Mouse (Mus musculus): Measurements from ENCODE around the gene Rftn2. TPM values are rescaled to one million over a fixed set of nuclear protein-coding genes. Genes with fewer than 3 reads are reported as not detected.

Rftn2 gene
- total RNA-seq (2014; fragmentation: Nextera tagmentation) (0.73 and 4.4 TPM in 2 replicates), total RNA-seq (2017) (1.9 and 7.0 TPM in 2 replicates)

DNA sequence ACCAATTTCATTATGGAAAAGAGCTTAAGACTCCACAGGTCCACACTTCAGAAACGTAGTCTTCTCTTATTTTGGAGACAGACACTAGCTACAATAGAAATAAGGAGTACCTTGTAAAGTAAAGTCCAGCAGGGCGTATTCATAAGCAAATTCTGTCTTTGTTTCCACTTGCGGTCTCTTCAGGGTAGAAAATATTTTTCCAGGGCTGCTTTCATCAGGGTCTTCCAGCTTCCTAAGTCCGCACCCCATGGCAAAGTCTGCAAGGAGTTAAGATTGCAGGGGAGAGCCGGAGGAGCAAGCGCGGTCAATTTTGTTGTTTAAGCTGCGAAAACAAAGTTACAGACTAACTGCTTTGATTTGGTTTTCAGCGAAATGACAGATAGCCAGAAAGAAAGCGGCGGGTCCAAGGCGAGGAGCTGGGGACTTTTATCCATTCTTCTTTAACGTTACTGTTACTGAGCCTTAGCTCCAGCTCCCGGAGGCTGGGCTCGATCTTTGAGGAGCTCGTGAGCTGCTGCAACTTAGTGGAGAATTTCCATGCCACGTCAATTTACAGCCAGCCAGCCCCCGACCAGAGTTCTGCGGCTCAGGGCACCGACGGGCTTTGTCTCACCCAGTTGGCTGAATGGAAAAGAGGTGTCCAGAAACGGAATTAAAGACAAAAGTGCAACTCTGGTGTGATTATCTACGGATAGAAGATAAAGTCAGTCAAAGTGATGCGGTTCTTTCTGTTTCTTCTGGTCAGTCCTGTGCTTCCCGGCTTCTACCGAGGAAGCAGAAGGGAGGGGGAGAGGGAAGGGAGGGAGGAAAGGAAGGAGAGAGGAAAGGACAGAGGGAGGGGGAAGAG, at the start of gene Rftn2:
Gene Rftn2, minus strand, starts transcription at position 772 of the 847 bp plus-strand sequence.
- peak; percentile 30 for ATAC-seq (replicated peaks; ENCODE audit: poor library complexity, severe bottlenecking)

DNA sequence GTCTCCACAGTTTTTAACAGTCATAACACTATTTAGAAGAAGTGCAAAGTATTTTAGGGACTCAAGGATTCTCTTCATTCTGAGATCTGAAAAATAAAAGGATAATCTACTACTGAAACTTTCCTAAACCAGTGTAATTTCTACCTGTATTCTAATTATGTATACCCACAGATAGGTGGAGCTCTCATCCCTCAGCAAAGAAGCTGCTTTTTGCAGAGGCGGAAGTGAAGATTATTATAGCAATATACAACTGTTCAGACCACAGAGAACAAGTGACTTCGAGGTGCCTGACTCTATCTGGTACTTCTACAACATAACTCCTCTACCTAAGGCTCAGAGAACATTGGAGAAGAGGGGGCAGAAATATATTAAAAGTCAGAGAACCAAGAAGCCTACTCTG, 38.9 kb upstream of the Rftn2 start:
- no peak for ATAC-seq (replicated peaks; ENCODE audit: poor library complexity, severe bottlenecking)

DNA sequence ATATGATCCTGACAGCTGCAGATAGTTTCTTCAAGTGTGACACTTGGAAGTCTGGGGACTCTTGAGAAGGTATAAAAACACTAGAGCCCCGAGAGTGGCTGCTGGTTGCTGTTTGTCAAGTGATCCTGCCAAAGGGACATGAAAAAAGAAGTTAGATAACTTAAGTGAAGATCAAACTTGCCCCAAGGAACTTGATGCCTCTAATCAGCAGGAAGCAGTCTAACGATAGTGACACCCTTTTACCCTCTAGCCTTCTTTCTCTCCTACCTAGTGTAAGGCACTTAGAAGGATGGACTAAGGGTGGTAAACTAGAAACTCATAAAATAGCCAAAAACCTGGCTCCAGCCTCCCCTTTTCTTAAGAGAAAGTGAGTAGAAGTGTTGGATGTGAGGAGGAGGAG, 37.8 kb upstream of the Rftn2 start:
- ATAC-seq (replicated peaks; ENCODE audit: poor library complexity, severe bottlenecking) = no peak

DNA sequence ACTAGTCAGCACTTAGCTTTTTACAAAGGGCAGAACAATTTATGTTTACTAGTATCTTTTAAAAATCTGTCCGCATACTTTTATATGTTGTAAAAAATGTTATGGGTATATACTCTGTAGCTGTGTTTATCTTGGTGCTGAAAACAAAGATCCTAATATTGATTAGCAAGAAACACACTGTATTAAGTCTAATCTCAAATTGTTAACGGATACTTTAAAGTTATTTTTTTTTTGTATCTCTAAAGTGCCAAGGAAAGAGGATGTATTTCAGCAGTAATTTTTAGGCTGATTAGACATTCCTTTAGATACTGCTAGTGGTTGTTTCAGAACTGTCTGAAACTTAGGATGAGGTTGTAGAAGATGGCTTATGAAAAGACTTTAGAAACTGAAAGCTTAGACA, 19.8 kb upstream of the Rftn2 start:
- no peak for ATAC-seq (replicated peaks; ENCODE audit: poor library complexity, severe bottlenecking)

DNA sequence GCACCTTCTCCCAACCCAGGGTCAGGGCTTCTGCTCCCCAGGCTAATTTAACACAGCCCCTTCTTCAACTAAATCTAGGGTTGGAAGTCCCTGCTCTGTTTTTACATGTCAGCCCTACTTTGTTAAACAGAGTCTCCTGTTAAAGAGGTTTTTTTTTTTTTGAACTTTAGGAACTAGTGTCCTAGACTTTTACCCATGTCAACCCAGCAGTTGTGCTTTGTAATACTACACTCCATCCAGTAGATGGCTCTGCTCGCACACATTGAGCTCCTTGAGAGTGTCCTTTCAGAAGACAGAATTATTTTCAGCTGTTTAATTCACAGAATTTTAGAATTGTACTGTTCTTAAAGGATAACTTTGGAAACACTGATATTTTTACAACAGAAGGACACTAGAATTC, 12.7 kb upstream of the Rftn2 start:
- ATAC-seq (replicated peaks; ENCODE audit: poor library complexity, severe bottlenecking) = peak; percentile 49

DNA sequence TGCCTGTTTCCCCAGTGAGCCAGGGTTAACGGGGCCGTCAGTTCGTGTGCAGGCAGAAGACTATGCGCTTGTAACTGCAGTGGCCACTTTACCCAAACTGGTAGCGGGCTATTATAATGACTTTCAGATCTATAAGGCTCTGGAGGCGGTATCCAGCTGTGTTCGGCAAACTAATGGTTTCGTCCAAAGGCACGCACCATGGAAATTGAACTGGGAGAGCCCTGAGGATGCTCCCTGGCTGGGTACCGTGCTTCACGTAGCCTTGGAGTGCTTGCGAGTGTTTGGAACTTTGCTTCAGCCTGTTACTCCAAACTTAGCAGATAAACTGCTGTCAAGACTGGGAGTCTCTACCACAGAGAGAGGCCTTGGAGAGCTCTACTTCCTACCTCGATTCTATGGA, 11.9 kb upstream of the Rftn2 start:
- ATAC-seq (replicated peaks; ENCODE audit: poor library complexity, severe bottlenecking) = no peak

DNA sequence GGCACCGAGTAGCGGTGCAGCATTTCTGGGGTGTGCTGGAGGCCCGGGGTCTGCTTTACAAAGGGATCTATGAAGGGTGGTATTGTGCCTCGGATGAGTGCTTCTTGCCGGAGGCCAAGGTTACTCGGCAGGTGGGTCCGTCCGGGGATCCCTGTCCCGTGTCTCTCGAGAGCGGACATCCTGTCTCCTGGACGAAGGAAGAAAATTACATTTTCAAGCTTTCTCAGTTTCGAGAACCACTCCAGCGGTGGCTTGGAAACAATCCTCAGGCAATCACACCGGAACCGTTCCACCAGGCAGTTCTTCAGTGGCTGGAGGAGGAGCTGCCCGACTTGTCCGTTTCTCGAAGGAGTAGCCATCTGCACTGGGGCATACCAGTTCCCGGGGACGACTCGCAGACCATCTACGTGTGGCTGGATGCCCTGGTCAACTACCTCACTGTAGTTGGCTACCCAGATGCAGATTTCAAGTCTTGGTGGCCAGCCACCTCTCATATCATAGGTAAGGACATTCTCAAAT, 11.1 kb upstream of the Rftn2 start:
- ATAC-seq (replicated peaks; ENCODE audit: poor library complexity, severe bottlenecking) = peak; percentile 13

DNA sequence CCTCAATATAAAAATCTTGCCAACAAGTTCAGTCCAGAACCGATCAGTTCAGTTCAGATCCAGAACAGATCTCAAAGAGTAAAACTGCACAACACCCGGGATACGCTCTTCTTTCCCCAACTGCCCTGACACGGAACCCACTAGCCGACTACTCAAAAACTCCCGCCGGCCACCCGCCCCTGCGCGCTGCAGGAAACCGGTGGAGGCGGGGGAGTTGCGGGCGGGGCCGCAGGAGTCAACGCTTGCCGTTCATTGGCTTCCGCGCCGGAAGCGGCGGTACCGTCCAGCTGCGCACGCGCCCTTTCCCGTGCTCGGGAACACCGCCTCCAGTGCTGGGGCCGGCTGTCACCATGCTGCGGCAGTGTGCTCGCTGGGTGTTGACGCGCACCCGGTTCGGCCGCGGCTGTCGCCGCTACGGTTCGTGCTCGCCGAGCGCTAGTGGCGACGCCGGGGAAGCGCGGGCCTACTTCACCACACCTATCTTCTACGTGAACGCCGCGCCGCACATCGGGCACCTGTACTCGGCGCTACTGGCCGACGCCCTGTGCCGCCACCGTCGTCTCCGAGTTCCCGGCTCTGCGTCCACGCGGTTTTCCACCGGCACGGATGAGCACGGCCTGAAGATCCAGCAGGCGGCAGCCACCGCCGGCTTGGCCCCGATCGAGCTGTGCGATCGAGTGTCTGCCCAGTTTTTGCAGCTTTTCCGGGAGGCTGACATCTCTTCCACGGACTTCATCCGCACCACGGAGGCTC, 10.5 kb upstream of the Rftn2 start, which contains the start of gene Mars2:
Gene Mars2, plus strand, starts transcription at position 288 of the 753 bp plus-strand sequence.
- peak; percentile 95 for ATAC-seq (replicated peaks; ENCODE audit: poor library complexity, severe bottlenecking)

DNA sequence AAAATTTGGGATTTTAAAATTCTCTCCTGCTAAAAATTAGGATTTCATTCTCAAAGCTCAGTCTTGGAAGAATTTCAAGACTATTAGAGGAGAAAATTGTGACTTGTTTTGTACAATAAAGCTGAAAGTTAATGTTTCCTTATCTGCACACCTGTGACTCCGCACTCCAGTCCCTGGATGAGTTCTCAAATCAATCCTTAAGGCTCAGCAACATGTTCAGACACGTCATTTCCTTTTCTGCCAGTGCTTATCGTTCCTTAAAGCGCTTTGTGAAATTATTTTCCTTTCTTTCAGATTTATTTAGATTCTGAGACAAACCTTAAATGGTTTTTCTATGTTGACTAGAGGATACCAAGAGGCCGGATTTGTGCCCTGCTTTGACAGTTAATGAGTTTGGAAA, 9.9 kb upstream of the Rftn2 start:
- ATAC-seq (replicated peaks; ENCODE audit: poor library complexity, severe bottlenecking) = no peak

DNA sequence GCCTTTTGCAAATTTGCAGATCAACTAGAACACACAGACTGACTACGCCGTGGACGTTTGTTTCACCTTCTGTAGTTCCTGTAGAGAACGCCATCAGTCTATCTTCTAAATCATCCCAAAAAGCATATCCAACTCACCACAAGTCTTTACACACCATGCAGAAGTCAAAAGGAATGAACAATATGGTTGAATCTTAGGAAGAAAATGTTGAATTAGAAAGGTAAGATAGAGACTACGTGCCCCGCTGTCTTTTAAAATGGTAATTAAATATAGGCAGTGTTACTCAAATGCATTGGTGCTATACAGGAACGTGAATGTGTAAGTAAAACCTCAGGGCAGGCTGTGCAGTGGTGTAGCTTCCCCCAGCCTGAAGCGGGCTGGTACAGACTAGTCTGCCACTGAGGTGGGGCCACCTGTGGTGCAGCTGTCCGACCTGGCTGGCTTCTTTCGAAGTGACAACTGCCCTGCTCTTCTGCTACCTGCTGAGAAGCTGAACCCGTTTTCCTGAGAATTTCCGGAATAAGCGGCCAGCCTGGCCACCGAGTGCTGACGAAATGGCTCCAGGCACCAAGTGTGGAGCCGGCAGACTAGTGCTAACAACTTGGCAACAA, 8.4 kb upstream of the Rftn2 start:
- ATAC-seq (replicated peaks; ENCODE audit: poor library complexity, severe bottlenecking) = no peak

DNA sequence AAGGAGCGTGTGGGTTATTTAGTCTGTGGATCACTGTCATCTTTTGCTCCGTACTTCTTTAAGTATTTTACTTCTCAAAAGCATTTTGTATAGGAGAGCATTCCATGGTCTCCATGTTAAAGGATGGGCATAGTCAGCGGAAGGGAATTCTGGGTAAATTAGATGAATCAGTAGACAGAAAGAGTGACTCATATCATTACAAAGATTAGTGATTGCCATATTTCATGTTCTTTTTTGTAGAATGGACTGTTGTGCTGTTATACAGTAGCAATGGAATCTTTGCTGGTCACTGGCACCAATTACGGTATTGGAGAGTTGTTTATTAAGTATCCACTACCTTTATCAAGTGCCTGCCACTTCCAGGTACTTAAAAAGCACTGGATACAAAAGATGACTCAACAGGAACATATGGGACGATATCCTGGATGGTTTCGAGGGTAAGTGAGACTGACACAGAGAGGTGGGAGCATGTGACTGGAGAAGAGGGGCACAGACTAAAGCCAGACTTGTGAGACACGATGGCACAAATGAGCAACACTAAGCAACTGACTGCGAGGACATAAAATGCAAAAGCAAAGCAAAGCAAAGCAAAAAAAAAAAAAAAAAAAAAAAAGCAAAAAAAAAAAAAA, 1.8 kb upstream of the Rftn2 start:
- ATAC-seq (replicated peaks; ENCODE audit: poor library complexity, severe bottlenecking) = no peak

DNA sequence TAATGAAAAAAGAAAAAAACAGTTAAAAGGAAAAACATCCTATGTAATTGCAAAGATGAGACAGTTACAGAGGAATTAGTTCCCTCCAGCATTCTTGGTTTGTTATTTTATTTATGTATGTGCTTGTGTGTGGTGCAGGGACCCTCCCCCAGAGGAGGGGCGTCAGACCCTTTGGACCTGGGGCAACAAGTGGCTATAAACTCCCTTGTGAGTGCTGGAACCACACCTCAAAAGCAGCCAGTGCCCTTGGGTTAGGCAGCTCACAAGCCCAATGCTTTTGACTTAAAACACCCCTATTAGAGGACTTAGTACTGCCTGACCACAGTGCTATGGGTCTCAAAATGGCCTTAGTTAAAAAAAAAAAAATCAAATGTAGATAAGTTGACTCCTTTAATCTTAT, 794 bp upstream of the Rftn2 start:
- ATAC-seq (replicated peaks; ENCODE audit: poor library complexity, severe bottlenecking) = no peak

DNA sequence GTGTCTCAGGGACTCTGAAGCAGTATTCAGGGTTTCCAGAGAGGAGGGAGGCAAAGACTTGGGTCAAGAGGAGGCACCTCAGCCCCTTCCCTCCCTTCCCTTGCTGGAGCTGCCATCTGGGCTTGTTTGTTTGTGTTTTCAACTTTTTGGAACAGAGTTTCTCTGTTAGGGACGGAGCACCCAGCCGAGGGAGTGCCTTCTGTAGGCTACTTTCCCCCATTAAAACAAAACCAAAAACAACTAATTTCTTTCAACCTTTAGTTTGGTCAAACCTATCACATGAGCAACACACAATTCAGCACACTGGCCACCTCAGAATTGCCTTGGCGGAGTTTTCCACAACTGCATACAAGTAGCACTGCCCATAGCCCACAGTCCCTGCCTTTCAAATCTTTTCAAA, 1.2 kb downstream of the Rftn2 start:
- ATAC-seq (replicated peaks; ENCODE audit: poor library complexity, severe bottlenecking) = no peak

DNA sequence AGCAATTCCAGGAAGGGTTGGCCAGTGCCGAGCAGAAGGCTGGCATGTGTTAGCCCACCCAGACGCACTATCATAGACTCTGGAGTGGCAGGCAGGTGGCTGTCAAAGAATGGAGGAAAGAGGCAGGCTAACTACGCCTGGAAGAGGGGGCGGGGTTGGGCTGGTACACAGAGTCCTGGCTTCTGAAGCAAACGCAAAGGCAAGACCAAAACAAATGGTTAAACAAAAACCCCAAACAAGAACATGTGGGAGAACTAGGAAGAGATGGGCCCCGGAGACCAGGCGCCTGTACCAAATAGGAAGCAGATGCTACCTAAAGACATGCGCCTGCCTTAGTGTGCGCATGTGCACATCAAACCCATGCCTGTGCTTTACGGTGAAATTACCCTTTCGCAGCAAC, 2.5 kb downstream of the Rftn2 start:
- no peak for ATAC-seq (replicated peaks; ENCODE audit: poor library complexity, severe bottlenecking)

DNA sequence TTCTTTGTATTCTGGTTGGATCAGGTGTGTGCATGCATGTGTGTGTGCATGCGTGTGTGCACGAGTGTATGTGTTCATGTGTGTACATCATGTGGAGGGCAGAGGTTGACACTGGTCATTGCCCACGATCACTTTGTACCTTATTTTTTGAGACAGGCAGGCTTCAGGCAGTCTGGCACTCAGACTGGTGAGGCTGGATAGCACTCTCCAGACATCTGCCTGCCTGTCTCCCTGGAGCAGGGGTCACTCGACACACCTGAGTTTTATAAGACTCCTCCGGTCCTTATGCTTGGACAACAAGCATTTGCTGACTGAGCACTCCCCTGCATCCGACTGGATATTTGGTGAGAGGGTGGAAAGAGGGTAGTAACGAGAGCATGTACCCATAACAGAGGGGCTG, 3.6 kb downstream of the Rftn2 start:
- no peak for ATAC-seq (replicated peaks; ENCODE audit: poor library complexity, severe bottlenecking)

DNA sequence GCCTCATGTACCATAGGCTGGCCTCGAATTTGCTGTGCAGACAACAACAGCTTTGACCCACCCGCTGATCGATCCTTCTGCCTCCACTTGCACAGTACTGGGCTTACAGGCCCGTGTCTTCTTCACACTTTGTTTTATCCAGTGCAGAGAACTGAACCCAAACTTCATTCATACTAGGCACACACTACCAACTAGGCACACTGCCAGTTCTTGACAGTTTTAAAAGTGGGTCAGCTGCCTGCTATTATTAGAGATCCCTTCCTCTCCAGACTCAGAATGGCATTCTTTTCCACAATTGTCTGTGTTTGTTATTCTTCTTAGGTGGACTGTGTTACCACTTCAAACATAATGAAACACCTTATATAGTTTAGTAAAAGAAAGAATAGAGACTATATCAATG, 5.2 kb downstream of the Rftn2 start:
- no peak for ATAC-seq (replicated peaks; ENCODE audit: poor library complexity, severe bottlenecking)

DNA sequence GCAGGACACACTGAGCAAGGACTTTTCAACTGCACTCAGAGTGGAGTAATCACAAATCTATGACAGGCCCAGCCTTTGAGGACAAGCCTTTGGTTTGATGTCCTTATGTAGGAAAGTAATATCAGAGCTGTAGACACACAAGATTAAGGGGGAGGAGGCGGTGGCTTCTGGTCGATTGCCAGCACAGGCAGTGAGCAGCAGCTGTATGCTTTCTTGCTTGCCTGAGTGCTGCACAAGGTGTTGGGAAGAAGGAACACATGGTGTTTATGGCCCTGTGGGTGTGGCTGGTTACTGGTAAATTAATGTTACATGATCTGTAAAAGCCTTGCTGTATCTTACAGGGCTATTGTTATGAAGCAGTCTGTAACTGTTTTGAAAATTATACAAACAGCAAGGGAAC, 9.4 kb downstream of the Rftn2 start:
- no peak for ATAC-seq (replicated peaks; ENCODE audit: poor library complexity, severe bottlenecking)

DNA sequence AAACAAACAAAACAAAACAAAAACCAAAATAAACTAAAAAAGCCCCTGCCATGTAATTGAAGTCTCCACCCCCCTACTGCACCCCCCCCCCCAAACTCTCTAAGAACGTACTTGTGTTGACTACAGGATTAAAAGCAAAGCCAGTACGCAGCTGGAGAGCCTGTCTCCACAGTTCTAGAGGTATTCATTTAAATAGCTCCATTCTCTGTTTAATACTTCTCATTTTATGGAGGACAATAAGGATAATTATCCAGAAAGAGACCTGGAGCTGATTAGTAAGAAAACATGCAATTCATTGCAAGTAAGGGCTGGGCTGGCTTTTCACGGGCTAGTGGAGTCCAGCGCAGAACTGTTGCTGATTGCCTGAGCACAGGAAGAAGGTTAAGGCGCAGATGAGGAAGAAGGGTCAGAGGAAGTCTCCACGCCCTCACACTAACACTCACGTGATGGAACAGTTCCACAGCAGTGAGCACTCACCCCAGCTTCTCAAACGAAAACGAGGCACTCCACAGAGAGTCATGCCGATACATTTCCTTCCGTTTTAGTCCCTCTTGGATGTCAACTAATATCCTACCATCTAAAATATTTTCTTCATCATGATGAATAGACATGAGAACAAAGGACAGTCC, 11.3 kb downstream of the Rftn2 start:
- ATAC-seq (replicated peaks; ENCODE audit: poor library complexity, severe bottlenecking) = peak; percentile 97

DNA sequence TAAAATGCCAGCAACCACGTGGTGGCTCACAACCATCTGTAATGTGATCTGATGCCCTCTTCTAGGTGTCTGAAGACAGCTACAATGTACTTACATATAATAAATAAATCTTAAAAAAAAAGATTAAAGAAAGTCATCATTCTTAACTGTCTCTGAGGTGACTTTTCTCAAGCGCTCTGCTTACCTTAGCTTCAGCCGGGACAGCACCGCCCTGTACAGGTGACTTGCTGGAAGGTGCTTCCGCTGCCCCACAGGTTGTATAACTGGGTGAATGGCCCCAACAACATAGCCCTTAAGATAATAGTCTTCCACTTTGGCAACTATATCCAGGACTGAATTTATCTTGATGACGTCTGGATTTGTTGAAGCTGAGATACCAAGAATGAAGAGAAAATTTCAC, 12.6 kb downstream of the Rftn2 start:
- no peak for ATAC-seq (replicated peaks; ENCODE audit: poor library complexity, severe bottlenecking)

DNA sequence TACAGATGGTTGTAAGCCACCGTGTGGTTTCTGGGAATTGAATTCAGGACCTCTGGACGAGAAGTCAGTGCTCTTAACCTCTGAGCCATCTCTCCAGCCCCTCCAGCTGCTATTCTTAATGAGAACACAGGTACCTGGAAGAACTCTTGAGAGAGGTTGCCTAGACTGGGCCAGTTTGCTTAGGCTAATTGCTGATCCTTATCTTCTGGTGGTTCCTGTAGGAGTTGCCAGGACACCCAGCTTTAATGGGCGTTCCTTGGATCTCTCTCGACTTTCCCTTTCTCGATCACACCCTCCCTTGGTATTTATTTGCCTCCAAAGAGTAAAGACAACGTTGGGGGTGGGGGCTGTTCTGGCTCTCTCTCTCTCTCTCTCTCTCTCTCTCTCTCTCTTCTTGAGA, 13.1 kb downstream of the Rftn2 start:
- ATAC-seq (replicated peaks; ENCODE audit: poor library complexity, severe bottlenecking) = no peak
